Mouse (Mus musculus) c-Kit-positive CD71-positive TER-119-negative erythroid progenitor cells, embryonic 14.5 days (primary cell): ENCODE data around the gene Wdr81.

Experiments
- DNase-seq: peaks from one replicate; pipeline ENCODE4 v3.0.0-alpha.2; 2013; ENCODE audit warnings: low read depth

Wdr81 gene

DNA sequence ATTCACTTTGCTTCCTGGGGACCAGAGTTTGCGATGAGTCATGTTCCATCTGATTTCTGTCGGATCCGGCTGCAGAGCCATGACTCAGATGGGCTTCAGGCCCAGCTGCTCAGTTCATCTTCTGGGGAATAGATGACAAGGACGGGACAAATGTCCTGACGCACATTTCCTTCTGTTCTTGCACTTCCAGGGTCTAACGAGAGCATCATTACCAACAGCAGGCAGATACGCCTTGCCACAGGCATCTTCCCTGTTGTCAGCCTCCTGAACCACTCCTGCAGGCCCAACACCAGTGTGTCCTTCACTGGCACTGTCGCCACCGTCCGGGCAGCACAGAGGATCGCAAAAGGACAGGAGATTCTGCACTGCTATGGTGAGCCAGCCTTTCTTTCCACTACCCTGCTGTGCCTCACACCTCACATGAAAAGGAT is 55.1 kb downstream of the Wdr81 start:
- DNase-seq, result no peak

- no peak for DNase-seq
These were observed 57.1 kb downstream of the Wdr81 start for GRCm38 (mm10) chr11:75397452-75397851.

- DNase-seq, result no peak
These were observed 58.9 kb downstream of the Wdr81 start for GRCm38 (mm10) chr11:75395611-75396010.
